Mouse (Mus musculus) ES-Bruce4 (cell line): ENCODE results near the gene Ndufaf4.

Source experiments
- CTCF ChIP-seq: IDR thresholded peaks from one replicate; pipeline ENCODE4 v1.8.1; 2011; ENCODE audit warnings: low read depth, low read length
- EP300 ChIP-seq: IDR thresholded peaks from 2 replicates; pipeline ENCODE4 v1.6.1; 2011; ENCODE audit warnings: low read depth, low read length; ENCODE audit not compliant: insufficient read depth
- POLR2A ChIP-seq: IDR thresholded peaks from one replicate; pipeline ENCODE4 v1.8.1; 2011; ENCODE audit warnings: low read length; ENCODE audit not compliant: insufficient read depth

GRCm38 (mm10) chr4:24899146-24899545 lies 1.3 kb downstream of the Ndufaf4 start:
- TF ChIP-seq EP300: no peak
- TF ChIP-seq CTCF: no peak
- no peak for TF ChIP-seq POLR2A
